Mouse (Mus musculus) layer of hippocampus, postnatal 14 days (tissue): ENCODE measurements around the gene Det1. TPM values are rescaled to one million over a fixed set of nuclear protein-coding genes. Genes with fewer than 3 reads are reported as not detected.

ENCODE experiments used
- DNase-seq, 2 experiments: peaks; one replicate each; pipeline ENCODE4 v3.0.0; 2021 to 2022; ENCODE audit warnings: low spot score in 2 of 2, mixed read lengths in 1 of 2
- long read RNA-seq, 2 experiments: library from polyadenylated mRNA; stranded (forward); transcript quantifications; one replicate each; pipeline ENCODE4 v2.0.0; 2021
- total RNA-seq, 2 experiments: library from RNA; stranded (reverse); gene quantifications; 2 replicates each; pipeline ENCODE4 v1.2.3; 2021

The Det1 gene
- total RNA-seq, result 1 to 10 TPM; 6.3 to 6.4 TPM
- long read RNA-seq, experiment 1, partial matches to known transcripts, result 0 of 5 reads
- long read RNA-seq, experiment 1, other reads (novel, unspliced or antisense), result 2 of 5 reads
- long read RNA-seq, experiment 2, transcript Det1-201 (5 exons, 2,269 nt), result major isoform, 6 of 8 reads
- long read RNA-seq, experiment 2, partial matches to known transcripts, result 0 of 8 reads
- long read RNA-seq, experiment 2, other reads (novel, unspliced or antisense), result 2 of 8 reads

DNA sequence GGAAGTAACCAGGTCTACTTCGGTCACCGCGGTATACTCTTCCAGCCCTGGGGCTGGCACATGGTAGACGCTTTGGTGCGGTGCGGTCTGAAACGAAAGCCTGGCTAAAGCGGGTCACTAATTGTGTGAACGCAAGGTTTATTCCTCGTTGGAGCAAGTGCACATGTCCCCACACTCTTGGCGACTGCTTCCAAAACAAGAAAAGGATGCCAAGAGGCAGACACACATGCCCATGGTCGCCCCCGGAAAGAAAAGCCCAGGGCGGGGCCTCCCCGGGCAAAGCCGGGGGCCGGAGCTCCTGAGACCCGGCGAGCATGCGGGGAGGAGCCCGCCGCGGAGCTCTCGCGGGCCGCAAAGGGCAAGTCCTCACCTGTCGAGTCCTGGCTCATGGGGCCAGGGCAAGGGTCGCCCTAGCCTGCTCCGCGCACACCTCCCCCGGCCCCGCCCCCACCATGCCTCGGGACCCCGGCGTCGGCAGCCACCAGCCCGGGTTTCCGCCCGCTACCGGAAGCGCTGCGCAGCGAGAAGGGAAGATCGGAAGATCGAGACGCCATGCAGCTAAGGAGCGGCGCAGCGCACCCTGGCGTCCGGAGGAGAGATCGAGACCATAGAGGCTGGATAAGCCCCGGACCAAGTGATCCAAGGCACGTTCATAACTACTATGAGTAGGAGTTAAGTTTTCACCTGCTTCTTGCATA, at the start of gene Det1:
Gene Det1, minus strand, starts transcription at position 527 of the 698 bp plus-strand sequence.
- DNase-seq, result peak; percentile 88 to 94

DNA sequence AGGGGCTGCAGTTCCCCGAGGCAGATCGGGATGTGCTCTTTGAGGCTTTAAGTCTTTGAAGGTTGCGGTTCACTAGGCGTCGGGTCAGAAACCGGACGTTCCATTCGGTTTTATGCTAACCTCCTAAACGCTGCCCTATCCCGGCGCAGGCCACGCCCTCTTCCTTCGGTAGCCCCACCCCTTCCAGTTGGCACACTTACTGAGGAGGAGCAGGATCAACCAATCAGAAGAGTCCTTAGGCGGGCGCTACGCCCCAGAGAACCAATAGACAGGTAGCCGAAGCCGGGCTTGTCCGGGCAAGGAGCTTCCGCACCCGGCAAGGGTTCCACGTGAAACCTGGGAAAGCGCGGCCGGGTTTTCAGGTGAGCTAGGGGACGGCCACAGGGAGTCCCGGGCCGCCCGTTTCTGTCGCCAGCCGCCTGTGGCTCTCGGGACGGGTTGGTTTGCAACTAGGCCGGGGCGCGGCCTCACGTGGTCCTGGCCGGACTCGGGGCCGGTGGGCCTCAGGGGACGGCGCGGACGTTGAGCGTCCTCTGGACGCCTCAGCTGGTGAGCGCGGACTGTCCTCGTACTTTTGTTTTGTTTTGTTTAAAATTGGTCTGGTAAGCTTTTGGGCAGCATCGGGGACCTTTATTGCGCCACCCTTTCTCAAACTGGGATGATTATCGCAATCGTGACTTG, 48.7 kb upstream of the Det1 start, which contains the start of gene Aen:
Gene Aen, plus strand, starts transcription at position 202 of the 681 bp plus-strand sequence.
- DNase-seq, result peak; percentile 91 to 98

DNA sequence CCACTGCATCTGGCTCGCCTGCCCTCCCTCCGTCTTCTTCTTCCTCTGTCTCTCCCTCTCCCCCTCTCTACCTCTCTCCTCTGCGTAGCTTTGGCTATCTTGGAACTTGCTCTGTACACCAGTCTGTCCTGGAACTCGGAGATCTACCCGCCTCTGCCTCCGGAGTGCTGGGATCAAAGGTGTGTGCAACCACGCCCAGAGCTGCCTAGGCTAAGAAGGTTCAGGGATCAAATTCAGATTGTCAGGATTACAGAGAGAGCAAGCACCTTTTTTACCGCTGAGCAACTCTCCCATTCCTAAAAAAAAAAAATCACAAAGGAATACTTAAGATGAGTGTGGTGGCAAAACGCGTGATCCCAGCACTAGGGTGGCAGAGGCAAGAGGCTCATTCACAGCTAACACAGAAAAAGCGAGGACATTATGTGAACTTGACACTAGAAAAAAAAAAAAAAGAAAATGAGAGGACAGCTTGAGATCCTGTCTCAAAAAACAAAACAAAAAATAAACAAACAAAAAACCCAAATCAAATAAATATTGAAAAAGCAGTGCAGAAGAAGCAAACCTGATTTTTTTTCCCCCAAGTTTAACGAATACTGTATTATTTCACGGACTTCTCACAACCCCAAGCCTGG, 48.1 kb upstream of the Det1 start:
- DNase-seq, result no peak

DNA sequence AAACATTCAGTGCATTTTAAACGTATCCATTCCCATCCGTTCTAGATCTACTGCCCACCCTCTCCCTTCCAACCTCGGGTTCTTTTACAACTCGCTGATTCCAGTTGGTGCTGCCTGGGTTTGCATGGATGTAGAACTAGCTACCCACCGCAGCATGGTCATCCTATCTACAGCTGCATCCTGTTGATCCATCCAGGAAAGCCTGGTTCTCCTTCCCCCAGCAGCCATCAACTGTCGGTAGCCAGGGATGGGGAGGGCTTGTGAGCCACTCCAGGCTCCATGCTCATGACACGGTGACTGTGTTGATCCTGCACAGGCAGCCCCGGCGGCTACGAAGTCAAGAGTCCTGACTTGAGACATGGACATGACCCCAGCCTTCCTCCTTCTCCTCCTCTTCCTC, 46.9 kb upstream of the Det1 start:
- no peak for DNase-seq

DNA sequence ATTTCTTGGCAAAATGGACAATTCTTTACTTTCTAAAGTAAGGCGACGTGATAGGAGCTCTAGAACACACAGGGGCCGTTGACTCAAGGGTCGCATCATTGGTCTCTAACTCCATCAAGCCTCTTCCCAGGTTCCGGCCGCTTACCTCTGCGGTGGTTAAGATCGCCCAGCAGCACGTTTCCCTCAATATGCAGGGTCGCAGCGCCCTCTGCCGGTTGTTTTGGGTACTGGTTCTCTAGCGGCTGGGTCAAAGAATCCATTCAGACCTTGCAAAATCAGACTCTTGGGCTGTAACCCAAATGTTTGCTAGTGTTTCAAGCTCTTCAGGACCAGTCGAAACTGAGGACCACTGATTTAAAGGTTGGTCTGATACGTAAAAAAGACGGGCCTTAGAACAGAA, 43.6 kb upstream of the Det1 start:
- DNase-seq, result peak; percentile 84 to 90

DNA sequence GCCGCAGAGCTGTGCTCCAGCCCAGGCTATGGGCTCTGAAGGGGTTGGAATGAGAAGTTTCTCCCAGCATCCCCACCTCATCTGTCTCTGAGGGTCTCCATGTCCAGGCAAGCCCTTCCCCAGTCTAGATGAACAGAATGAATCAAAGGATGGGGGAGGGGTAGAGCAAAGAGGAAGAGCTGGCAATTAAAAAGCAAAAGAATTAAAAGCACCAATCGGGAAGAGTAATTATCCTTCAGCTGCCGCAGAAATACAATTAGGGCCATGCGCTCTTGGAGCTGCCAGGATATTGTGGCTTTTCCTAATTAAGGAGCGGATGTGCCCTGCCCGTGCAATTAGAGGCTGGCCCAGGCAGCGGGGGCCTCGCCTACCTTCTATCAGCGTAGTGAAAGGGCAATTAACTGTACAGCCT, 40.4 kb upstream of the Det1 start:
- DNase-seq, result peak in 1 of 2 experiments; percentile 34

DNA sequence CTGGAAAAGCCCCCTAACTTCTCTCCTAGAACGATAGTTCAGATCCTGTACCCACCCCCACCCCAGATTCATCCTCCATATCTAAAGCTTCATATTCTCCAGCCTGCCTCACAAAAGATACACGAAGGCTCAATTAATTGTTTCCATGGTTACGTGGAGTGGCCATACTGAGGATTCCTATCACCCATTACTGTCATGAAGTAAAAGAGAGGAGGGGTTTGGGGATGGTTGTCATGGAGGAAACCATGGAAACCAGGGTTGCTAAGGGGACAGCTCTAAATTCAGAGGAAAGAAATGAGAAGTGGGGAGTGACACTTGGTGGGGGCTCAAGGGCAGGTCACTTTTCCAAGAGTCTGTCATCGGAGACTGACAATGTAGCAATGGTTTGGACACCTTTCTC, 39.4 kb upstream of the Det1 start:
- no peak for DNase-seq

DNA sequence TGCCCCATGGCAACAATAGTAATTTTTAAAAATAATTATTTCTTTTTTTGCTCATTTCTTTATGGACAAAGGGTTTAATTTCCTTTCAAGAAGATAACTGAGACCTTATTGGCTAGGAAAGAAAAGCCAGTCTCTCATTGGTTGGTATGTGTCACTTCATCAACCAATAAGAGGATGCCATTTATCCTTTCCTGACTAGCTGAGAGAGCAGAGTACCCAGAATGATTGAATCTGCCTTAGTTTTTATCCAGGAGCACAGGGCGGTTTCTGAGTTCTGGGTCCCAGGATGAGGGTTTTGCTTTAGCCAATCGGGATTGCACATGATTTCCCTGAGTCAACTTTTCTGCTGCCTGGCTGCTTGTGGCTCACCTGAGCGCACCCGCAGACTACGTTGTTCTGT, 38.3 kb upstream of the Det1 start:
- peak in 1 of 2 experiments; percentile 52 for DNase-seq

DNA sequence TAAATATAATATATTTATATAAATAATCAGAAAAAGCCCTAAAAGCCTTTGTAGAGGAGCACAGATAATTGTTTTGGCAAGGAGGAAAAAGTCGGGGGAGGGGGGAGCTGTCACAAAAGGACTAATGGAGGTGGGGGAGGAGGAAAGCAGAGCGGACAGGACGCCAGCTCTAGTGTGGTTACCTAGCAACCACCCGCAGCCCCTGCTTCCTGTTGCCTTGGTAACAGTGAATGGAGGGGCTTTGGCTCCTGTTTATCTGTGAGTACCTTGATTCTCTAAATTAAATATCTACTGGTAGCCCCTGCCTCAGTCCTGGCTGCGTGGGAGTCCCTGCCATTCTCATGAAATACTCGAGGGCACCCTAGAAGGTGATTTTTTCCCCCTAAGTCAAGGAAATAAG, 37.1 kb upstream of the Det1 start:
- DNase-seq, result peak; percentile 50 to 78

DNA sequence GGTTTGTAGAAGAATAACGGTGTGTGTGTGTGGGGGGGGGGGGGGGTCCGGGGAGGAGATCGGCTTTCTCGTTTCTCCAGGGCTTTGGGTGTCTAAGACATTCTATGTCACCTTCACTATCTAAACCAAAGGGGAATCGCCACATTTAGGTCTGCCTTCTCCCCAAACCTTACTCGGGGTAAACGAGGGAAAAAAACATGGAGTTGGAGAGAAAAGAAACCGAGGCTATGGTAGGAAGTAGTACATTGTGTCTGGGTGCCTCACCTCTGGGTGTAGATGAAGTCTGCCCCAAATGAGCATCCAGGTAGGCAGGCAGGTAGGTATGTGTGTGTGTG, 36.6 kb upstream of the Det1 start:
- no peak for DNase-seq

DNA sequence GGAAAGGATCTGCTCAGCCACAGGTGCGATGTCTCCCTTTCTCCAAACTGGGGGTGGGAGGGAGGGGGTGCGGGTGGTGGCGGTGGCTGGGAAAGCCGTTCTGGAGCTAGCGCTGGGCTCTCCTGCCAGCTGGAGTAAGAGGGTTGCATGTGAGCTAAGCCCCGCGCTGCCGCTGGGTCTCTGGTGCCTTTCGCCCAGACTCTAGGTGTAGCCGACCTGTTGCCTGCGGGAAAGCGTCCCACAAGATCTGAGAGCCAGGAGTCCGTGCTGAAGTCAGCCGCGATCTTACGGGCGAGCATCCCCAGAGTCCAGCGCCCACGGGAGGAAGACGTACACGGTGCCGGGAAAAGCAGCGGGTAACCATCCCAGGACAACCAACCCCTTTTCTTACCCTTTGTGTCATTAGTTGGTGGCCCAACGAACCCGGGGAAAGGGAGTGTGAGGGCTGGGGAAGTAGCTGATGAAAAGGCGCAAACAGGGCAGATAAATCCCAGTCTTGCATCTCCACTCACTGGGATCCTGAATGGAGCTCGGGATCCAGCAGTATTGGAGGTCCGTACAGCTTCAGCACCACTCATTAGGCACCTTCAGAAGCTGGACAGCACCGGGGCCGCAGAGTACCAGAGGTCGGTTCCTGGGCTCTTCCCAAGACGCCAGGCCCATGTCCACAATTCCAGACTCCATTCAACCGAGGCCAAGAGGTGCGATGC, 36.1 kb upstream of the Det1 start:
- peak in 1 of 2 experiments; percentile 36 for DNase-seq

DNA sequence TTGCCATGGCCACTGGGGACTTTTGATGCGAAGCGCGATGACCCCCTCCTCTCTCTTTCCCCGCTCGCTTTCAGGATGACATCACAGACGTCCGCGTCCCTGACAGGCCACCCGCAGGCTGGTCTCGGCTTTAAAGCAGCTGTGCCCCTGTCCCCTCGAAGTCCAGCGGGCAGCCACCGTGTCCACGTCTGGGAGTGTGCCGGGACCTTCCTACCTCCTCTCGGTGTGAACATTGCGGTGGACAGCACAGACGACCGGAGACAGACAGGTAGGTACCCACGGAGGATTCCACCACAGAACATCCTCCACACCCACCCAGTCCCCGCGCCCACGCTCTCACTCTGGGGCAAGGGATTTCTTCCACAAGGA, 35.4 kb upstream of the Det1 start:
- DNase-seq, result peak; percentile 78 to 79

DNA sequence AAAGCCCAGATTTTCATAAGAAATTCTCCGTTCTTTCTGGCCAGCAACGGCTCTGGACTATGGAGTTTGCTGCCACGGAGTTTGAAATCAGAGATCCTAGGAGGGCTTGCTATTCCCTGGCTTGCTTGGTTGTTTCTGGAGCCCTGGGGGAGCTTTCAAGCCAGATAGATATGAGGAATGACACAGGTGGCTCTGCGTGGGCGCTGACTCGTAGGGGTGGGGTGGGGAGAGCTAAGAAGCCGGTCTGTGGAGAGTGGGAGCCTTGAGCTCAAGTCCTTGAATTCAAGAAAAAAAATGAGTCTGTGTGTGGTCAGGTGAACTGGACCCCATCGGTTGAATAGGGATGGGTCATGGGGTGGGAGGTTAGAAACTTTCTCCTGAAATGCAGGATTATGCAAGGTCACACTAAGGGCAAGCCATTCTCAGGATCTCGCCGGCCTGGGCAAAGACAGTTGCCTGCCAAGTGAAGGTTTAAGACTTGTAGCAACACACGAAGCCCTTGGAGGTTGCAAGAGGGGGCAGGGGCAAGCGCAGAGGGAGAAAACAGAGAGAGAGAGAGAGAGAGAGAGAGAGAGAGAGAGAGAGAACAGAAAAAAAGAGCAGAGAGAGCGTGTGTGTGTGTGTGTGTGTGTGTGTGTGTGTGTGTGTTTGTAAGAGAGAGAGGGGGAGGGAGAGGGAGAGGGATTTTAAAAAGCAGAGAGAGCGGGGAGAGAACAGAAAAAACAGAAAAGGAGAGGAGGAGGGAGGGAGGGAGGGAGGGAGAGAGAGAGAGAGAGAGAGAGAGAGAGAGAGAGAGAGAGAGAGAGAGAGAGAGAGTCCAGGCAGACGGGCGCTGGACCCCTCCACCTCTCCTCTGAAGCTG, 34.8 kb upstream of the Det1 start:
- DNase-seq, result peak in 1 of 2 experiments; percentile 21

DNA sequence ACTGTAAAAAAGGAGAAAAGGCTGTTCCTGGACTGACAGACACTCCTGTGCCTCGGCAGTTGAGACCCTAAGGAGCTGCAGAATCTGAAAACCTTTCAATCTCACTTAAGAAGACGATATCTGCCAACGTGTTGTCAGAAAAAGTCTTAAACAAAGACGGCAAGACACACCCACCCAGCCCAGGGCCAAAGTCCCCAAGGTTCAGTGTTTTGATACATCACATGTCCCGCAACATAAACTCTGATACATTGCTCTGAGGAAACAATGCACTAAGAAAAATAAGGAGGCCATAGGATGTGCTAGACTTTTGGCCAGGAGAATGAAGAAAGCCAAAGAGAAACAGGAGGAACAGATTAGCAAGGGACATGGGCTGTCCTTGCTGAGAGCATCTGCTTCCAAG, 25.8 kb upstream of the Det1 start:
- DNase-seq, result no peak

DNA sequence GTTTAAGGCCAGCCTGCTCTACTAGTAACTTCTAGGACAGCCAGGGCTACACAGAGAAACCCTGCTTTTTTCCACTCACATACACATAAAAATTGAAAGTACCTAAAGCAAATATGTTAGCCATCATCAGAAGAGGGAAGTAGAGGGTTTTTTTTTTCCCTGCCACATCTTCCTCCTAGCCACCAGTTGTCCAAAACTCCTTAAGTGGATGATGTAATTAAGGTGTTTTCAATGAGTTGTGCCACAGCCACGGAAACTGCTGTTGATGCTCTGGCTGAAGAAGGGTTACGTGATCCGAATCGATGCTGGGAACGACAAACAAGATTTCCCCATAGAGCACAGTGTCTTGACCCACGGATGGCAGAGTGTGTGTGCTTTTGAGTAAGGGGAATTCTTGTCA, 25.3 kb upstream of the Det1 start:
- no peak for DNase-seq

DNA sequence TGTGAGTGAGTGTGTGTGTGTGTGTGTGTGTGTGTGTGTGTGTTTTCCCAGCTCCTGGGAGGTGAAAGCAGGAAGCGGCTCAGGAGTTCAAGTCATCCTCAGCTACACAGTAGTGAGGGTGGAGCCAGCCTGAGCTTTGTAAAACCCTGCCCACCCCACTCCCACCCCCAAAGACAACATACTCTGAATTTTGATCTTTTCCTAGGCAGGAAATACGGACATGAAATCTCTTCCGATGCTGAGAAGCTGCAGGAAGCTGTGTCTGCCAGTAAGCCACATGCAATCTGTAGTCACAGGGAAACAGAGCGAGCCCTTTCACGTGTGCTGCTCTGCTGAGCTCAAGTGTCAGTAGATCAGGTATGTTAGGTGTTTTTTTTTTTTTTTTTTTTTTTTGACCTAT, 21.7 kb upstream of the Det1 start:
- DNase-seq, result no peak

DNA sequence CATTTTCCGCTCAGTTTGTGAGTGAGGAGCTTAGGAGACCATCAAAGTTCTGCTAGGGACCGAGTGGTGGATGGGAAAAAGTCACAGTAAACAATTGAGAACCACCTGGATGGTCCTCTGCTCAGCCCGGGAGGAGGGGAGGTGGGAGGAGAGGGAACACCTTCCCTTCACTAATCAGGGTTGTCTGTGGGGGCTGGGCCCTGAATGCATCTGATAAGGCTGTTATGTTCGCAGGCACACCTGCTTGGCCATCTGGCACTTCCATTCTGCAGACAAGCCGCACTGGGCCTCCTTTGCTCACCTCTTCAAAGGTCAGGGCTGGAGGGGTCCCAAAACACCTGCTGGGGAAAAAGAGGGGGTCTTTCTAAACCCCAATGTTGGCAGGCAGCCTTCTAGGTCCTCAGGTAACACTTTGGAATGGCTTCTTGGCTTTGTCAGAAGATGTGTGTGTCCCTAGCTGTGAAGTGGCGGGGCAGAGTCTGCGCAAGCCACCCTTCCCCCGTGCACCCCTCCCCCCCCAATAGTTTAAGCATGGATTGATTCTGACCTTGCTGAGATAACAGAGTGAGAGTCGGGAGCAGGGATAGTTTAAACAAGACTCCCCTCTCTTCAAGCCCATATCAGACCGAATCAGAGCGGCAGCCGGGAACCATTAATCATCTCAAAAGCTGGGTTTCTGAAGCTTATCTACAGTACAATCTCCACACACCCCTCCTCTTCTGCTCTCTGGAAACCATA, 18.3 kb upstream of the Det1 start:
- DNase-seq, result no peak

DNA sequence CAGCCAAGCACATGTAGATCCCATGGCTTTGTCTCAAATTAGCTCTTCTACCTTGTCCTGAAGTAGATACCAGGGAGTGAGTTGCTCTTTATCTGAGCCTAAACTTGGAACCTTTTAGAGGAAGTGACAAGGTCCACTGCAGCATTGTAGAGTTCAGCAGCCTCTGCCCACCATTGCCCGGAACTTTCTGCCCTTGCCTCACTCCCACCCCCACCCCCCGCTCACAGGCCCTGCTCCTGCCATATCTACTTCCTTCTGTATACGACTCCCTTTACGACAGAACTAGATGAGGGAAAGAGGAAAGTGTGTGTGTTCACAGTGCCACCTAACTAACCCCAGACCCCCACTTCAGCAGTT, 17.4 kb upstream of the Det1 start:
- DNase-seq, result no peak

DNA sequence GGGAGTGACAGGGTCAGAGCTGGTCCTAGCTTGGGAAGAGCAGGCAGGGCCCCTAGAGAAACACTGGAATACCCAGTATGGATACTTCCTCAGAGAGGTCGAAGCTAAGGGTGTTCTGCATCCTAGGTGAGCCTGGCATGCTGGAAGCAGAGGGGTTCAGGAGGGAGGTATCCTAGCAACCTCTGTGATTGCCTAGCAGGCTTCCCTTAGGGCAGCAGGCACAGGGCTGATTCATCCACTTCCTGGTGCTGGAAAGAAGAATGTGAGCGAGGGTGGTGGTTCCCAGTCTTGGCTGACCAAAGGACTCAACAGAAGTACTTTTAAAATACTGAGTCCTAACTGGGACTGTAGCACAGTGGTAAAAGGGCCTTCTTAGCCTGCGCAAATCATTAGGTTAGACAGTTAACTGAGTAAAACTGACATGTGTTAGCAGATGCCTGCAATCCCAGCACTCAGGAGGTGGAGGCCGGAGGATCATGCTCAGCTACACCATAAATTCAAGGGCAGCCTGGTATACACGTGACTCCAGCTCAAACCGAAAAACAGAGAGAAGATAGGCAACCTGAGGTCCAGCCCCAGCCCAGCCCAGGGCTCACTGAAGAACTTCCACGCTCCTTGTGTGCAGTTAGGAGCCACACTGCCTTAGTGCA, 16.9 kb upstream of the Det1 start:
- no peak for DNase-seq
